Mouse (Mus musculus) megakaryocyte-erythroid progenitor cell, adult 5-6 weeks (primary cell): ENCODE data around the gene Pop5. TPM values are rescaled to one million over a fixed set of nuclear protein-coding genes. Genes with fewer than 3 reads are reported as not detected.
A peak's percentile ranks its signal among the peaks of the same experiment; 100 is the strongest.

Experiments
- ATAC-seq: replicated peaks from 2 replicates; pipeline ENCODE4 v1.8.0; 2016; ENCODE audit warnings: mild to moderate bottlenecking, inconsistent platforms; ENCODE audit not compliant: severe bottlenecking, poor library complexity, low FRiP score, low TSS enrichment
- total RNA-seq, 2 experiments: library from RNA; stranded (forward) in 1 of 2; stranded (reverse) in 1 of 2; fragments of 200-1000, 215-1000 nt in 1 of 2; fragments of >200 nt in 1 of 2; fragmentation: Nextera tagmentation in 1 of 2; gene quantifications; 2 replicates each; pipeline ENCODE4 v1.2.3; 2014 to 2017

Pop5 gene
- total RNA-seq, 2 experiments from 2014 or later = 136 to 154 TPM

DNA sequence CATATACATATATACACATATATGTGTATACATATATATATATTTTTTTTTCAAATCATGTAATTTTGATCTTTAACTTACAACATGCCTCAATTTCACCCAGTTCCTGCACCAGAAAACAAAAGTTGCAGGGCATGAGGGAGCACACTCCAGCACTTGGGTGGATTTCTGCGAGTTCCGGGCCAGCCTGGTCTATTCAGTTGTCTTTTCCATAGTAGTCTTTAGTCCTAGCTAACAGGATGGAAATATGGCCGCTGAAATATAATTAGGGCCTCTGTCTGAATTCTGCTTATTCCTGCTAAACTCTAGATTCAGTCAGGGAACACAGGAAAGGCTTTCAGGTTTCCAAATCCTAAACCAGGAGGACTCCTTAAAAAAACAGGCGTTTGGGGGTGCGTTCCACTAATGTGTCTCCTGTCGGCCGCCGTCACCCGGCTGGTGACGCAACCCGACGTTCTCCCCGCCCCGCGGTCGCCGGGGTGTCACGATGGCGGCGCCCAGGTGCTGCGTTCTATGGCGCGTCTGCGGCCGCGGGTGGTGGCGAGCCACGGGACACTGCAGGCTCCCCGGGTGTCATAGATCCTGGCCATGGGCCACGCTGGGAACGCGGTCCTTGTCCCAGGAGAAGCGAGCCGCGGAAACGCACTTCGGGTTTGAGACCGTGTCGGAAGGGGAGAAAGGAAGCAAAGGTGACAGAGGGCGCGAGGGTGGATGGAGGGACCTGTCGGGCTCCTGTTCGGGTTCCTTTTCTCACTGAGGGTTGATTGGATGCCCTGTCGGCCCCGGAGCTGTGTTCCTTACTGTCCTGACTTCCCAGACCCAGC lies 43.8 kb downstream of the Pop5 start, which contains the start of gene Coq5:
Coq5 (plus strand) TSS at position 441 of the 824 bp plus-strand sequence.
- ATAC-seq = peak; percentile 77

DNA sequence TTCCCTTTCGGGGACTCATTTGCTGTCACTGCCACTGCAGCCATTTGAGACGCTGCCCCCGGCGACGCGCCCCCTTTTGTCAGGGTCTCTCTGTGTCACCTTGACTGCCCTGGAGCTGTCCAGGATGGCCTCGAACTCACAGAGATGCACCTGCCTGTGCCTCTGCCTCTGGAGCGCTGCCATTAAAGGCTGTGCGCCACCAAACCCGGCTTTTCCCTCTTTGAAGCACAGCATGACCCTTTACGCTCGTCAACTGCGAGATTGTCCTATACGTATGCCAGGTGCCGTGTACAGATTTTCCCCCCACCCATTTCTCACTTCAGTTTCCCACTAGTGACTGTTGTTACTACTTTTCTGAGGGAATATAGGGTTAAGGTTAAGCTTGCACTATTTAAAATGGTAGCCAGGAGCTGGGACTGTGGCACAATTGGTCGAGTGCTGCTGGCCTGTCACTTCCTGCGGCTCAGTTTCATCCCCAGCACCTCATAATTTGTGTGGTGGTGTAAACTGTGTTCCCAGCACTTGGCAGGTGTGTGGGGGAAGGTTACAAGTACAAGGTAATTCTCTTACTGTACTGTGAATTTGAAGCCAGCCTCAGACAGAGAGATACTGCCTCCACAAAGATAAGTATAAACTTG lies 44.5 kb downstream of the Pop5 start:
- ATAC-seq = 0 out of 2 replicates have a peak, but pooled peaks have one; percentile 20

DNA sequence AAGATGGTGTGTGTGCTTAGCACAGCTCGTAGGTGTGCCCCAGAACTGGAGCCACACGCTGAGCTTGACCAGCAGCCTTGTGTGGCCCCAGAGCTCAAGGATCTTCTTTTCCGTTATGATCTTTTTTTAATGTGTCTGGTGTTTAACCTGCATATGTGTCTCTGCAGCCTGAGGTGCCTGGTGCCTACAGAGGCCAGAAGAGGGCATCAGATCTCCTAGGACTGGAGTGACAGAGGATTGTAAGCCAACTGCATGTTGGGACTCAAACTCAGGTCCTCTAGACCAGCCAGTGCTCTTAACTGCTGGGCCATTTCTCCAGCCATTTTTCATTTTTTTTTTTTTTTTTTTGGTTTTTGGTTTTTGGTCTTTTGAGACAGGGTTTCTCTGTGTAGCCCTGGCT lies 49.1 kb downstream of the Pop5 start:
- ATAC-seq = 0 out of 2 replicates have a peak, but pooled peaks have one; percentile 50

- peak; percentile 50; the same call in 1 of the 2 replicates for ATAC-seq
Observed at GRCm38 (mm10) chr5:115294173-115294572, 58.5 kb downstream of the Pop5 start.

Other genes with a start within 250 kb of the Pop5 start
- gene Sppl3, start 224.7 kb upstream of the Pop5 start, total RNA-seq (2014; fragmentation: Nextera tagmentation) = 47.2 and 47.5 TPM in 2 replicates
- 20.0 and 23.0 TPM in 2 replicates for gene Sppl3, start 224.7 kb upstream of the Pop5 start, total RNA-seq (2017)
- not detected in 2 replicates for gene Gm10401, start 137.5 kb upstream of the Pop5 start, total RNA-seq (2014; fragmentation: Nextera tagmentation)
- 6.0 TPM in 1 of 2 replicates, not detected in the other for gene Gm10401, start 137.5 kb upstream of the Pop5 start, total RNA-seq (2017)
- 39.6 and 50.3 TPM in 2 replicates for gene Acads, start 116.5 kb upstream of the Pop5 start, total RNA-seq (2014; fragmentation: Nextera tagmentation)
- gene Acads, start 116.5 kb upstream of the Pop5 start, total RNA-seq (2017) = 19.2 and 24.8 TPM in 2 replicates
- 13.8 and 15.5 TPM in 2 replicates for gene Unc119b, start 100.9 kb upstream of the Pop5 start, total RNA-seq (2014; fragmentation: Nextera tagmentation)
- gene Unc119b, start 100.9 kb upstream of the Pop5 start, total RNA-seq (2017) = 7.1 and 12.7 TPM in 2 replicates
- gene Mlec, start 77.7 kb upstream of the Pop5 start, total RNA-seq (2014; fragmentation: Nextera tagmentation) = 86.1 and 86.4 TPM in 2 replicates
- 101 and 113 TPM in 2 replicates for gene Mlec, start 77.7 kb upstream of the Pop5 start, total RNA-seq (2017)
- gene Cabp1, start 41.5 kb upstream of the Pop5 start, total RNA-seq (2014; fragmentation: Nextera tagmentation) = not detected in 2 replicates
- gene Cabp1, start 41.5 kb upstream of the Pop5 start, total RNA-seq (2017) = not detected in 2 replicates
- 47.4 and 71.5 TPM in 2 replicates for gene Rnf10, start 37.1 kb downstream of the Pop5 start, total RNA-seq (2014; fragmentation: Nextera tagmentation)
- 35.9 and 36.9 TPM in 2 replicates for gene Rnf10, start 37.1 kb downstream of the Pop5 start, total RNA-seq (2017)
- 23.0 and 35.5 TPM in 2 replicates for gene Coq5, start 43.8 kb downstream of the Pop5 start, total RNA-seq (2014; fragmentation: Nextera tagmentation)
- gene Coq5, start 43.8 kb downstream of the Pop5 start, total RNA-seq (2017) = 71.1 and 78.6 TPM in 2 replicates
- gene Dynll1, start 65.2 kb downstream of the Pop5 start, total RNA-seq (2014; fragmentation: Nextera tagmentation) = 550 and 746 TPM in 2 replicates
- 379 and 555 TPM in 2 replicates for gene Dynll1, start 65.2 kb downstream of the Pop5 start, total RNA-seq (2017)
- 74.7 and 96.0 TPM in 2 replicates for gene Srsf9, start 91.3 kb downstream of the Pop5 start, total RNA-seq (2014; fragmentation: Nextera tagmentation)
- gene Srsf9, start 91.3 kb downstream of the Pop5 start, total RNA-seq (2017) = 61.6 and 108 TPM in 2 replicates
- gene Gatc, start 105.3 kb downstream of the Pop5 start, total RNA-seq (2014; fragmentation: Nextera tagmentation) = 31.0 and 41.1 TPM in 2 replicates
- gene Gatc, start 105.3 kb downstream of the Pop5 start, total RNA-seq (2017) = 13.6 and 18.6 TPM in 2 replicates
- 36.8 and 45.8 TPM in 2 replicates for gene Triap1, start 105.4 kb downstream of the Pop5 start, total RNA-seq (2014; fragmentation: Nextera tagmentation)
- 16.8 and 19.8 TPM in 2 replicates for gene Triap1, start 105.4 kb downstream of the Pop5 start, total RNA-seq (2017)
- gene Cox6a1, start 113.1 kb downstream of the Pop5 start, total RNA-seq (2014; fragmentation: Nextera tagmentation) = 744 and 848 TPM in 2 replicates
- 84.8 and 115 TPM in 2 replicates for gene Cox6a1, start 113.1 kb downstream of the Pop5 start, total RNA-seq (2017)
- not detected in 2 replicates for gene Msi1, start 193.8 kb downstream of the Pop5 start, total RNA-seq (2014; fragmentation: Nextera tagmentation)
- not detected in 2 replicates for gene Msi1, start 193.8 kb downstream of the Pop5 start, total RNA-seq (2017)
- not detected in 2 replicates for gene Pla2g1b, start 230.4 kb downstream of the Pop5 start, total RNA-seq (2014; fragmentation: Nextera tagmentation)
- not detected in 2 replicates for gene Pla2g1b, start 230.4 kb downstream of the Pop5 start, total RNA-seq (2017)
- 10.7 and 20.4 TPM in 2 replicates for gene Sirt4, start 248.9 kb downstream of the Pop5 start, total RNA-seq (2014; fragmentation: Nextera tagmentation)
- 3.4 and 7.2 TPM in 2 replicates for gene Sirt4, start 248.9 kb downstream of the Pop5 start, total RNA-seq (2017)